Mouse (Mus musculus): ENCODE data around the gene Dhx58.
"Not testable (repeated sequence)": the region's sequence is repeated elsewhere in the genome, so short reads cannot be mapped to it uniquely, and the experiment has no call there.

The Dhx58 gene

GRCm38 (mm10) chr11:100701301-100701700 lies 2.8 kb downstream of the Dhx58 start:
- DNase-seq (ENCODE audit: low spot score in 2 of 2) = peak; percentile 28 to 38

GRCm38 (mm10) chr11:100700710-100701109 lies 3.4 kb downstream of the Dhx58 start:
- no peak for DNase-seq (ENCODE audit: low spot score in 2 of 2)

- DNase-seq (ENCODE audit: low spot score in 2 of 2) = no peak
Measured at GRCm38 (mm10) chr11:100697921-100698320, 6.2 kb downstream of the Dhx58 start.

DNA sequence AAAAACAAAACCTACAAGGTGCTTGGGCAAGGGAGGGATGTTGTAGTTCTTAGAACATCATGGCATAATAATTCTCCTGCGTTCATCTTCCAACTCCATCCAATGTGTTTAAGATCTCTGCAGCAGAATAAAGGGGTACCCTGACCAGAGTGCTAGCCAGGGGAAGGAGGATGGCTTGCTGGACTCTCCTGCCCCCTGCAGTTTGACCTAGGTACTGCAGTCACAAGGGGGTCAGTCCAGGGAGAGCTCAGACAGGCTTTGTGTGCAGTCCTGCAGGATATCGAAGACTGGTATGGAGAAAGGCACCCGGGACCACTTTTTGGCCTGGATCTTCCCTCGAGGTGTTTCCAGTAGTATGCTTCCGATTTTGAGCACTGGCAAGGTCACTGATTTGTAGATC lies 9.1 kb downstream of the Dhx58 start:
- DNase-seq (ENCODE audit: low spot score in 2 of 2) = peak; percentile 46 to 81

DNA sequence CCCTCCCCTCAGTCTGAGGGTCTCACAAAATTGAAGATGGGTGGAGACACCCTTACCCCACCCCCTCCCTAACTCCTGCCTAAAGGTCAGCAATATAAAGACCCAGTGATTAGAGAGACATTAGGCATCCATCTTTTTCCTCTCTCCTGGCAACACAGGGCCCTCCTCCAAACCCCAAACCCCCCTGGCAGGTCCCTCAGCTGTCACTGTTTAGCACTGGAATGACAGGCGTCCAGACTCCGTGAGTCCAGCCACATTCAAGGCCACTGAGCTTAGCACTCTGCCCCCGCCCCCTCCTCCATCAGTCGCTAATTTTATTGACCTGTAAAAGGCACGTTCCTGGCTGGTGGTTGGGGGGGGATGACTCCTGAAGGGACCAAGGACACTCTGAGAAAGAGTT lies 10.9 kb downstream of the Dhx58 start:
- DNase-seq (ENCODE audit: low spot score in 2 of 2) = no peak

GRCm38 (mm10) chr11:100692164-100692616 lies 11.9 kb downstream of the Dhx58 start, which contains the start of gene Zfp385c:
Gene Zfp385c, minus strand, starts transcription at chr11:100692455.
- DNase-seq (ENCODE audit: low spot score in 2 of 2) = peak in 1 of 2 experiments; percentile 51

GRCm38 (mm10) chr11:100690389-100690788 lies 13.7 kb downstream of the Dhx58 start:
- no peak for DNase-seq (ENCODE audit: low spot score in 2 of 2)

DNA sequence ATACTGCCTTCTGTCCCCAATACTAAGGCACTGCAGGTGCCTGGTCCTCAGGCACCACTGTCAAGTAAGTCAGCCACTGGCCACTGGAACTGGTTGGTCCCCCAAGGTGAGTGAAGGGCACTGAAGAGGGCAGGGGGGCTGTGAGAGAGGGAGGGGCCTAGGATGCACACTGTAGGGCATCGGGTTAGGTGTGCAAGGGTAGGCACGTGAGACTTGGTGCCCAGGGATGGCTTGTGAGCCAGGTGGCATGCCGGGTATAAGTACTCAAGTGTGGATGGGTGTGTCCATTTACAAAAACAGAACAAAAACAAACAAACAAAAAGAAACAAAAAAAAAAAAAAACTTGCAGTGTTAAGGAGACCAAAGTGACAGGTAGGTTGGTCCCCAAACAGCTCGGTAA lies 15.6 kb downstream of the Dhx58 start:
- DNase-seq (ENCODE audit: low spot score in 2 of 2) = no peak

DNA sequence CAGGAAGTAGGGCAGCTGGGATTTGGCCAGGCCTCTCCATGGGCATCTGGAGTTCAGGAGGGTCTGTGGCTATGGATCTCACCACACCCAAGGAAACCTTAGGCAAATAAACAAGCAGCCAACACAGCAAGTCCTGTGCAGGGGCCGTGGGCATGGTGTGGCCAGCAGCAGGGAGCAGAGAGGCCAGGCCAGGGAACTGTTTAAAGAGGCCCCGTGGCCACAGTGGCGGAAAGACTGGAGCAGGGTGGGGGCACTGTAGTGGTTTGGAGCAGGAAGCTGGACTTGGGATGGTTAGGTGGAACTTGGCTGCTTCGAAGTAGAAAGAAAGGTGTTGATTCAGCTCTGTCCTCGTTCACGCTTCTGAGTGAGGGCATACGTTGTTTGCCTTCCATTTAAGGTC lies 16.8 kb downstream of the Dhx58 start:
- no peak for DNase-seq (ENCODE audit: low spot score in 2 of 2)

DNA sequence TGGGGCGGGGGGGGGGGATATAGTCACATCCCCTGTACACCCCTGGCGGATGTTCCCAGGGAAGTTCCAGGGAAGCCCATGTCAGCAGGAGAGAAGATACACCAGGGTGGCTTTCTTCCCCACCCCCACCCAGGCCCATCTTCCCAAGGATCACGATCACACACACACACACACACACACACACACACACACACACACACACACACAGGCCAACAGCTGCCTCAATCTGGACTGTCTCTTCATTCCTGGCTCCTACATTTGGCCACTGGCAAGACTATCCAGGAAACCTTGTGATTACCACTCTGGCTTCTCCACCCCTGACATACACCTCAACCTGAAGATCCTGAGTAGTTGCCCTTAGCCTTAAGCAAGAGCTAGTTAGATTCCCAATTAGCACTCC lies 18.7 kb downstream of the Dhx58 start:
- no peak for DNase-seq (ENCODE audit: low spot score in 2 of 2)

GRCm38 (mm10) chr11:100684084-100684483 lies 20.0 kb downstream of the Dhx58 start:
- no peak for DNase-seq (ENCODE audit: low spot score in 2 of 2)

GRCm38 (mm10) chr11:100682526-100682925 lies 21.5 kb downstream of the Dhx58 start:
- DNase-seq (ENCODE audit: low spot score in 2 of 2) = no peak

- no peak for DNase-seq (ENCODE audit: low spot score in 2 of 2)
Measured at GRCm38 (mm10) chr11:100681826-100682225, 22.2 kb downstream of the Dhx58 start.

GRCm38 (mm10) chr11:100677810-100678209 lies 26.3 kb downstream of the Dhx58 start:
- DNase-seq (ENCODE audit: low spot score in 2 of 2) = no peak

DNA sequence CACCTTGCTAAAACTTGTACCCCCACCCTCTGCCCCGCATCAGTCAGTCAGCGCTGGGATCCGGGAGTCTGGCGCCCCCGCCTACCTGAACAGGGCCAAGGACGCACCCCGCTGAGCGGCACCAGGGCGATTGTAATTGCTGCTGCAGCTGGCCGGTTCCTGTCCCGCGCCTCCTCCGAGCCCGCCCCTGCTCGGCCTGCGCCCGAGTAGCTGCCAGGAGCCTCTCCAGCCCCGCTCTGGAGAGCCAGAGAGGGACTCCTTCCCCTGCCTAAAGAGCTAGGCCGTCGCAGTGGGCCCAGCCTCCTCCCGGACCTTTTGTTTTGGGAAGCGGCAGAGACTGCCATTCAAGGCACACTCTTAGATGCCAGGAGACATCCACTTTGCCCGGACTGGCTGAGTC lies 30.9 kb downstream of the Dhx58 start:
- no peak for DNase-seq (ENCODE audit: low spot score in 2 of 2)

- DNase-seq (ENCODE audit: low spot score in 2 of 2) = no peak
Measured at GRCm38 (mm10) chr11:100671956-100672355, 32.1 kb downstream of the Dhx58 start.

DNA sequence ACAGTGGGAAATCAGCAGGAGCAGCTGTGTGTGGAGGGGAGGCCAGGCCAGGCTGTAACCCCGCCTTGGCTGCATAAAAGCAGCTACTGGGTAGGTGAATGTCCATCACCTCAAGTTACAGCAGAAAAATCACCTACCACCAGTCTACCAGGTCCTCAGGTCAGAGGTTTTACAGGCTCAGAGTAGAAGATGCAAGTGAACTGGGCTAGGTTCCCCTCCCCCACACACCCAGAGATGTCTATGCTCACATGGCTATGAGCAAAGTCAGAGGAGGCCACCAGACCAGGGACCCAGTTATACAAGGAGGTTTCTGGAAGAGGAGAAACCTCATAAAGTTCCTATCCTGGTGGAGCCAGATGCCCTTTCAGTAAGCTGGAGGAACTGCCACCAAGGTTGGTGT lies 33.0 kb downstream of the Dhx58 start:
- no peak for DNase-seq (ENCODE audit: low spot score in 2 of 2)

GRCm38 (mm10) chr11:100659806-100660205 lies 44.3 kb downstream of the Dhx58 start:
- DNase-seq (ENCODE audit: low spot score in 2 of 2) = no peak

DNA sequence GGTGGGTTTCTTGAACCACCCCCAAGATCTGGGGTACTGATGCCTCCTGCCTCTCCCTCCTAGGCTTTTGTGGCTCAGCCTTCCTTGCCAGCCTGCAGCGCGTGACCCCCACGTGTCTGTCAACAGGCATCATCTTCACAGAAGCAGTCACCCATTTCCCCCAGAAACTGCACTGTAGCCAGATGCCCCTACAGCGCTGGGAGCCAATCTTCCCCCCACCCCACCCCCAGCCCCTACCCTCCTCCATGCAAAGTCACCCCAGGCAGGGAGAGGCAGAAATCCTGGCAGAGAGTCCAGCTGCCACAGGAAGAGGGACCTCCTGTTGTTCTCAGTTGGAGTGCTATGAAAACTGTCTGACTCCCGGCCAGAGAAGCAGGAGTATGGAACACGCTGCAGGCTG lies 47.6 kb downstream of the Dhx58 start:
- no peak for DNase-seq (ENCODE audit: low spot score in 2 of 2)

GRCm38 (mm10) chr11:100655589-100655988 lies 48.5 kb downstream of the Dhx58 start:
- DNase-seq (ENCODE audit: low spot score in 2 of 2) = not testable (repeated sequence)

DNA sequence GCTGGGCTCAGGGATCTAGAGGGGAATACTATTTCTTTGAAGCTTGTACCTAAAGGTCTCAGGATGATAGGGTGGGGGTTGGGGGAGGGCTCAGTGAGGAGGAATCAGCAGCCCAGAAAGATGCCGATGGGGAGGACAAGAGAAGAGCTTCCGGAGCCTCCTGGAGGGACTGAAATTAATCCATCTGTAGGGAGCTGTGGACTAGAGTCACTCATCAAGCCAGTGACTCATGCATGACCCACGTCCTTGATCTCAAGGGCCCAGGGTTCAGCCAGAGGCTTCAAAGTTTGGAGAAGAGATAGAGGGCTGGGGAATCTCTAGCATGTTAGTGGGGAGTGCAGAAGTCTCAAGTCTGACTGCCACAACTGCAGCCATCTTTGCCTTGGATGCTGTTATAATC lies 52.3 kb downstream of the Dhx58 start:
- no peak for DNase-seq (ENCODE audit: low spot score in 2 of 2)

GRCm38 (mm10) chr11:100651205-100651604 lies 52.9 kb downstream of the Dhx58 start:
- no peak for DNase-seq (ENCODE audit: low spot score in 2 of 2)

DNA sequence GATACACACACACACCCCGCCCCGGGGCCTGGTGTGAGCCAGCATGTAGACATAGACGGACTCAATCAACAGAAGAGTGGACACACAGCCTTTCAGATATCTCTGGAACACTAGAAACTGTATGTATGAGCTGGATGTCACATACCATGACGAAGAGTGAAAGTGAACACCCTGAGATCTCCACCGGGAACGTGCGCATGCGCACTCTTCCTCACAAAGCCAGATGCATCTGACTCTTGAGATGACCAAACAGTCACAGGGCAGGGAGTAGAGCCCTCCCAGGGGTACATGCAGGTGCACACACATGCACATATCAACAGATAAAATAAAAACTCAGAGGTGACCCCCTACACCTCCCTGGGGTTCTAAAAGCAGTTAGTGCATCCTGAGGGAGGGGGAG lies 55.7 kb downstream of the Dhx58 start:
- DNase-seq (ENCODE audit: low spot score in 2 of 2) = no peak

GRCm38 (mm10) chr11:100646265-100646664 lies 57.8 kb downstream of the Dhx58 start:
- DNase-seq (ENCODE audit: low spot score in 2 of 2) = peak; percentile 41 to 77

All from thymus, postnatal 10 days (tissue).